Mouse (Mus musculus) CH12F3 (cell line): ENCODE data around the gene Zbtb2.
"Not testable (repeated sequence)": the region's sequence is repeated elsewhere in the genome, so short reads cannot be mapped to it uniquely, and the experiment has no call there.

Source experiments
- in situ Hi-C: fragments of 300-500 bp; cut with MboI; formaldehyde crosslinking; loops from 2 replicates; pipeline ENCODE4 v1.14.3; 2020; ENCODE audit warnings: low sequenced_read_pairs

Gene Zbtb2

GRCm38 (mm10) chr10:4387701-4388383 is at the start of gene Zbtb2:
TSS of gene Zbtb2 (minus strand) at chr10:4388108.
- in situ Hi-C loops = no loop called here

GRCm38 (mm10) chr10:4435416-4435815 is 47.5 kb upstream of the Zbtb2 start:
- in situ Hi-C loops = no loop called here

GRCm38 (mm10) chr10:4433871-4434270 is 46.0 kb upstream of the Zbtb2 start:
- in situ Hi-C loops = not testable (repeated sequence)

GRCm38 (mm10) chr10:4432996-4433755 is 45.3 kb upstream of the Zbtb2 start:
- in situ Hi-C loops = no loop called here

GRCm38 (mm10) chr10:4432123-4432931 is 44.4 kb upstream of the Zbtb2 start, which contains the start of the genes Rmnd1 and Armt1:
TSS of gene Rmnd1 (minus strand) at chr10:4432388.
TSS of gene Armt1 (plus strand) at chr10:4432467.
- in situ Hi-C loops = no loop called here

GRCm38 (mm10) chr10:4431746-4432122 is 43.8 kb upstream of the Zbtb2 start:
- in situ Hi-C loops = no loop called here

GRCm38 (mm10) chr10:4430826-4431225 is 42.9 kb upstream of the Zbtb2 start:
- in situ Hi-C loops = no loop called here

GRCm38 (mm10) chr10:4430399-4430798 is 42.5 kb upstream of the Zbtb2 start:
- in situ Hi-C loops = no loop called here

- in situ Hi-C loops = no loop called here
Measured at GRCm38 (mm10) chr10:4425245-4425644, 37.3 kb upstream of the Zbtb2 start.

- in situ Hi-C loops = loop anchor here (25.0 kb wide), 1 partner anchor 755 kb away; no protein-coding TSS in a partner anchor
Measured at GRCm38 (mm10) chr10:4407191-4407590, 19.3 kb upstream of the Zbtb2 start.

GRCm38 (mm10) chr10:4405511-4405910 is 17.6 kb upstream of the Zbtb2 start:
- in situ Hi-C loops = loop anchor here (25.0 kb wide), 1 partner anchor 757 kb away; no protein-coding TSS in a partner anchor

GRCm38 (mm10) chr10:4404895-4405491 is 17.1 kb upstream of the Zbtb2 start:
- in situ Hi-C loops = loop anchor here (25.0 kb wide), 1 partner anchor 757 kb away; no protein-coding TSS in a partner anchor

GRCm38 (mm10) chr10:4398058-4398457 is 10.2 kb upstream of the Zbtb2 start:
- in situ Hi-C loops = no loop called here

- in situ Hi-C loops = no loop called here
Measured at GRCm38 (mm10) chr10:4395321-4395720, 7.4 kb upstream of the Zbtb2 start.

- in situ Hi-C loops = no loop called here
Measured at GRCm38 (mm10) chr10:4391851-4392250, 3.9 kb upstream of the Zbtb2 start.

- in situ Hi-C loops = no loop called here
Measured at GRCm38 (mm10) chr10:4391076-4391475, 3.2 kb upstream of the Zbtb2 start.

- in situ Hi-C loops = no loop called here
Measured at GRCm38 (mm10) chr10:4390550-4390949, 2.6 kb upstream of the Zbtb2 start.

- in situ Hi-C loops = no loop called here
Measured at GRCm38 (mm10) chr10:4389461-4390112, 1.7 kb upstream of the Zbtb2 start.

GRCm38 (mm10) chr10:4389036-4389435 is 1.1 kb upstream of the Zbtb2 start:
- in situ Hi-C loops = no loop called here

GRCm38 (mm10) chr10:4388384-4388745 is 457 bp upstream of the Zbtb2 start:
- in situ Hi-C loops = no loop called here
